Mouse (Mus musculus): ENCODE measurements around the gene Sp9.

DNA sequence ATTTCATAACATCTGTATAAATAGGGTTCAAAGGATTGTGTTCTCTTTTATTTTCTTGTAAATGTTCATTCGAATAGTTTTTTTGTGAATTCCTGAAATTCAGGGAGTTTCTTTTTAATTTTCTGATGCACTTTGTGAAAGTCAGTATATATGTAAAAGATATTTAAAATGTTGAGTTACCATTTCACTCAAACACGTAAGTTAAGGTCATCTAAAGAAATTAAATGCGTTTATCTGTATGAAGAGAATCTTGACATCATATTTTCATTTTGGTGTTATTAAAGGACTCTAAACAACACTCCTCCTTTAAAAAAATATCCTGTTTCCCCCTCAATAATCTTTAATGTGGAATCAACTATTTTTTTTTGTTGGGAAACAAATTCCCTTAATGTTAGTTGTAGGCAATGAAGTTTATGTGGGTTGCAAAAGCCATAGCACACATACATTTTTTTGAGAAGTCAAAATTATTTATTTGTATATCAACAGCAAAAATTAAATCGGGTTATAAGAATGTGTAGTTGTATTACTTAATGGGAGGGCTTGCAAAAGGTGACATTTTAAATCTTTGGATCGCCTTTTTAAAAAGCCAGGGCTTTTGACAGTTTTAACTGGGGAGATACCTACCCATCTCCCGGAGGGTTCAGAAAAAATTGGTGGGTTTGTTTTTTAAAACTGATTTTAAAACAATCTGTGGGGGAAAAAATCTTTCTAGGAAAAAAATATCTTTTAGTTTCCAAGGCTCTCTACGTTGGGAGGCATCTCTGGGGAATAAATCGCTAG is 3.7 kb downstream of the Sp9 start:
- TF ChIP-seq CTCF (IDR thresholded peaks at IDR 0.05; ENCODE audit: low read depth, low read length) (no peak), TAL1 (conservative IDR thresholded peaks at IDR 0.05; ENCODE audit: low read depth, low read length) (no peak), GATA1 (IDR thresholded peaks at IDR 0.05; ENCODE audit: borderline replicate concordance, low read length) (no peak), GATA2 (IDR thresholded peaks at IDR 0.05; ENCODE audit: borderline replicate concordance, low read depth, low read length) (no peak), POLR2AphosphoS5 (IDR thresholded peaks at IDR 0.05; ENCODE audit: insufficient replicate concordance, low read depth, low read length) (no peak)
